Mouse (Mus musculus): ENCODE data around the gene Msi2. TPM values are rescaled to one million over a fixed set of nuclear protein-coding genes. Genes with fewer than 3 reads are reported as not detected.

Msi2 gene
- total RNA-seq, 1 experiment from 2014 or later: 97.9 TPM

DNA sequence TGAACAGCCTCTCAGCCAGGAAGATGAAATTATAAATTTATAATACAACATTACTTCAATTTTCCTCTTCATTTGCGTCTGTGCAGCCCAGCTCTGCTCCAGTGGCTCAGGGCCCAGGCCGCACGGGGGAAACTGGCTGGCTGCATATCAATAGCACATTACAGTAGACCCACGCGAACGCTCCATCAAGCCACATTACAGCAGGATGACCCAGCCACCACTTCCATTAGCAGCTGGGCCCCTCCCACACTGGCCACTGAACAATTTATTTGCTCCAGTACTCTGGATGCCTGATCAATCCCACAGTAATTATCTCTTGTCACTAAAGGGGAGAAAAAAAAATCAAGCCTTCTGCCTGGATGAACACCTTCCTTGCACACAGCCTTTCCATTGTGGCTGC lies 328.8 kb downstream of the Msi2 start:
- no peak for ATAC-seq (ENCODE audit: extremely low read depth, insufficient number of reproducible peaks, low FRiP score, poor library complexity, severe bottlenecking)

DNA sequence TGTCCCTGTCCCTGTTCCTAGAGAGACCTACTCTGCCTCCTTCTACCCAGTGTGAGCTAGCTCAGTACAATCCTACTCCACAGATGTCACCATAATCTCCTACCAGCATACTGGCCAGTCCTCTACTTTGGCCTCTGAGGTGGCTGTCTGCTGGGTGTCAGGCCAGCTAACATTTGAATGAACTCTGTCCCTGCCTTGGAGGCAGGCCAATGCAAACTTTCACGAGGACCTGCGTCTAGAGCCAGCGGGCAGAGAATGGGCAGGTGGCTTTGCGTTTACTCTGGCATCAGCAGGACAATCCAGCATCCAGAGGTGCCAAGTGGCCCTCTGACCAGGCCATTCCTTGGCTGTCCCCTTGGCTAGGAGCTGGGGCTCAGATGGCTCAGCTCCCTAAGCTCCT lies 331.4 kb downstream of the Msi2 start:
- ATAC-seq (ENCODE audit: extremely low read depth, insufficient number of reproducible peaks, low FRiP score, poor library complexity, severe bottlenecking): no peak

- ATAC-seq (ENCODE audit: extremely low read depth, insufficient number of reproducible peaks, low FRiP score, poor library complexity, severe bottlenecking): no peak
Observed at GRCm38 (mm10) chr11:88382449-88382848, 335.9 kb downstream of the Msi2 start.

DNA sequence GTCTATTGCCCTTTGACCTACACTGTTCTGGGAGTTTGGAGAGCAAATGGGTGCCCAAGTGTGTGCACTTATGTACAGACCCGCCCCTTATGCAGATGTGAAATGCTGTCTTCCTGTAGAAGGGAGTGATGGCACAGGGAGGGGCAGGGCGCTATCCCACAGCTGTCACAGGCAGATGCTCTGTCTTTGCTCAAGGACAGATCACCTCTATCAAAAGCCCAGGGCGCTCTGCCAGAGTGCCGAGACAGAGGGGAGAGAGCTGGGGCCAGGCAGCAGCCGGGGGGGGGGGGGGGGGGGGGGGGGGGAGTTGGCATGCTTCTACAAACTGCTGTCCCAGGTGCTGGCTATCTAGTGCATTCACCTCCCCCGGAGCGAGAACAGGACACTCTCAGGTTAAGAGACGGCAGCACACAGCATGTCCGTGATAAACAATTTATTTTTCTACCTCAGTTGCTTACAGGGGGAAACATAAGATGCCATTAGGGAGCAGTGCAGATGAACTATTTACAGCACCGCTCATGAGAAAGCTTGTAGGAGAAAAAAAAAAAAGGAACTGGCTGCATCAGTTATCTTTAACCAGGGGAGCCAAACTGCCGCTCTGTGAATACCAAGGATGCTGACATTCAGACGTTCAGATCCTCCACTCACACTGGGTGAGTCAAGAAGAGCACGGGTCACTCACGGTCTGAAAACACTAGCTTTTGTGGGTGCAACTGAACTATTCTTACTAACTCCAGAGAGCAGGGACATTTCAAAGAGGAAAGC lies 337.0 kb downstream of the Msi2 start:
- no peak for ATAC-seq (ENCODE audit: extremely low read depth, insufficient number of reproducible peaks, low FRiP score, poor library complexity, severe bottlenecking)

DNA sequence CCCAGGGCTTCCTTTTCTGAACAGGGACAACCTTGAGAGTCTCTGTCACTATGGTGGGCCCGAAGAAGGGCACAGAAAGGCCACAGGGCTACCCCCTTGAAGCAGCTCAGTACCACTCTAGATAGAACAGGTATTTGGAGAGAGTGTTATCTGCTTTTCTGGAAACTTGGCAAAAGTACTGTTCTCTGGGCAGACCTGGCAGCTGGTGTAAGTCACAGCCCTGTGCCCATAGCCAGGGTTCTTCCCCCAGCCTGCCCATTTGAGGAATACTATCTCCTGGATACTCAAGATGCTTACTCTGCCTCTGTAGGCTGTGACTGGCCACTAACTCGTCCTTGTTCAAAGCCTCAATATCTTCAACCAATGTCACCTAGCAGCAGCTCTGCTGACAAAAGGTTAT lies 338.7 kb downstream of the Msi2 start:
- ATAC-seq (ENCODE audit: extremely low read depth, insufficient number of reproducible peaks, low FRiP score, poor library complexity, severe bottlenecking): no peak

GRCm38 (mm10) chr11:88378686-88379339 lies 339.5 kb downstream of the Msi2 start:
- ATAC-seq (ENCODE audit: extremely low read depth, insufficient number of reproducible peaks, low FRiP score, poor library complexity, severe bottlenecking): no peak

DNA sequence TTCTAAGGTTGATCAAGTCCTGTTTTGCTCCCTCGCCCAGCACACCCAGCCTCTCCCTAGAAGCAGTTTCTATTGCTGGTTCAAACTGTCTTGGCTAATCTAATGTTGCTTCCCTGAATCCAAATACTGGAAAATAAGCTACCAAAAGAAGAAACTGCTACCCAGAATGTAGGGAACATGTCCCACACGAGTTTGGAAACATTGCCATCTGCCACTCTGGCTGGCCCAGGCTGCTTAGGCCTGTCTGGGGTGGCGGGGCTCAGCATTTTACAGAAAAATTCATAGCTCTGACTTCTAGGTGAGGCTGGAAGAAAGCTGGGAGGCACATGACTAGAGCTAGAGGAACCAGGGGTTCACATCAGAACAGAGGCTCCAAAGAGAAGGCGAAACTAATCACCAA lies 345.7 kb downstream of the Msi2 start:
- no peak for ATAC-seq (ENCODE audit: extremely low read depth, insufficient number of reproducible peaks, low FRiP score, poor library complexity, severe bottlenecking)

GRCm38 (mm10) chr11:88369898-88370297 lies 348.4 kb downstream of the Msi2 start:
- no peak for ATAC-seq (ENCODE audit: extremely low read depth, insufficient number of reproducible peaks, low FRiP score, poor library complexity, severe bottlenecking)

GRCm38 (mm10) chr11:88367501-88367900 lies 350.8 kb downstream of the Msi2 start:
- no peak for ATAC-seq (ENCODE audit: extremely low read depth, insufficient number of reproducible peaks, low FRiP score, poor library complexity, severe bottlenecking)

- no peak for ATAC-seq (ENCODE audit: extremely low read depth, insufficient number of reproducible peaks, low FRiP score, poor library complexity, severe bottlenecking)
Observed at GRCm38 (mm10) chr11:88365914-88366540, 352.3 kb downstream of the Msi2 start.

GRCm38 (mm10) chr11:88364231-88364630 lies 354.1 kb downstream of the Msi2 start:
- ATAC-seq (ENCODE audit: extremely low read depth, insufficient number of reproducible peaks, low FRiP score, poor library complexity, severe bottlenecking): no peak

- ATAC-seq (ENCODE audit: extremely low read depth, insufficient number of reproducible peaks, low FRiP score, poor library complexity, severe bottlenecking): no peak
Observed at GRCm38 (mm10) chr11:88363481-88363880, 354.8 kb downstream of the Msi2 start.

GRCm38 (mm10) chr11:88359736-88360135 lies 358.6 kb downstream of the Msi2 start:
- ATAC-seq (ENCODE audit: extremely low read depth, insufficient number of reproducible peaks, low FRiP score, poor library complexity, severe bottlenecking): no peak

DNA sequence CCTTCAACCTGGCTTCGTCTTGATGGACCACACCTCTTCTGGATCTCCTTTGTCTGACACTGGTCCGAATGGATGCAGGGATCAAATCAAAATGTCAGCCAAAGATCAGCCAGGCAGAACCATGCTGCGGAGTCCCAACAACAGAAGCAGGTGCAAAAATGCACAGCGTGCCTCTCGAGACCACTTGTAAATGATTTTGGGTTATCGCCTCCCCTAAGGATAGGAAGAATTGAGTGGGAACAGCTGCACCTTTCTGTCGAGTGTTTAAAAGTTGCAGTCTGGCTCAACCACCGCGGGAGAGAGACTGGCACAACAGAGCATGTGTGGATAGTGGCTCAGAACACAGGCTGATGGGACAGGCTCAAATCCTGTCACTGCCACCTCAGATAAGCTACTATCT lies 361.0 kb downstream of the Msi2 start:
- no peak for ATAC-seq (ENCODE audit: extremely low read depth, insufficient number of reproducible peaks, low FRiP score, poor library complexity, severe bottlenecking)

DNA sequence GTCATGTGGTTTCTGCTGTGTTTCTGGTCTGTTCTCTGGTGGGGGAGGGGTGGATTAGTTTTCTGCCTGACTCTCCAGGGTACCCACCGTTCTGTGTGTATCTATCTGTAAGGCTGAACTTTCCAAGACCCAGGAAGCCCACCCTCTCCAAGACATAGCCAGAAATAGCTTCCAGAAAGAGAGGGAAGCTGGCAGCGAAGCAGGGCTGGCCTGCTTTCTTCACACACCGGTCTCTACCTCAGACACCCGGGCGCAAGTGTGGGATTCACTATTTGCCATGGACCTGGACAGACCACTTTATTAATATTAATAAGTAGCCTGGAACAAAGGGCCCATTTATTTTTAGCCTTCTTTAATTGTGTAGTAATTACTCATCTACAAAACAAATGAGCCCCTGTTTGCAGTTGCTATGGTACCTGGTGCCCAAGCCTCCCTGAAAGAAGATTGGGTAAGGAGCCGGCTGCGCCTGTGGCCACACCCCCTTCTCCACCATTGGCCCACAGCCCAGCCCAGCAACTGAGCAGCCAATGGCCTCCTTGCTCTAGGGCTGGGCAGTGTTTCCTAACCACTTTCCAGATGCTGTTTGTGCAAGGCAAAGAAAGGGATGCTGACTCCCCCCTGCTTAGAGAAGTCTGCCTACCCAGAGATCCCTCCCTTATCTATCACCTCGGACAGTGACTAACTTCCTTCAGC lies 361.6 kb downstream of the Msi2 start:
- ATAC-seq (ENCODE audit: extremely low read depth, insufficient number of reproducible peaks, low FRiP score, poor library complexity, severe bottlenecking): no peak

- no peak for ATAC-seq (ENCODE audit: extremely low read depth, insufficient number of reproducible peaks, low FRiP score, poor library complexity, severe bottlenecking)
Observed at GRCm38 (mm10) chr11:88356016-88356415, 362.3 kb downstream of the Msi2 start.

DNA sequence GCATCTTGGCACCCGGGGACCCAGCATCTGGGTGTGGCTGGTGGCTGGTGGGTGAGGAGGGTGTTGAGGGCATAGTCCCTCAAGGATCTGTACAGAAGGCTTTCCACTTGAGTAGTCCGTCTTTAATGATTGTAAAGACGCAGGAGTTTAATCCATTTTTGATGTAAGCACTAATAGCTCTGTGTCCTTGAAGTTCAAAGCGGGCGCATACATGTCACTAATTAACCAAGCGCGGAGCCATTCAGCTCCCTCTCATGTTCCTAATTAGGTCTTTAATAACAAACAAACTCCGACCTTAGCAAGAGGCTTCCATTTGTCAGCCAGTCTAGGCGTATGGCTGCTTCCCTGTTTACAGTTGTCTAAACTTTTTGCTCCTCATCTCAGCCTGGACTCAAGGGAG lies 363.5 kb downstream of the Msi2 start:
- ATAC-seq (ENCODE audit: extremely low read depth, insufficient number of reproducible peaks, low FRiP score, poor library complexity, severe bottlenecking): no peak

DNA sequence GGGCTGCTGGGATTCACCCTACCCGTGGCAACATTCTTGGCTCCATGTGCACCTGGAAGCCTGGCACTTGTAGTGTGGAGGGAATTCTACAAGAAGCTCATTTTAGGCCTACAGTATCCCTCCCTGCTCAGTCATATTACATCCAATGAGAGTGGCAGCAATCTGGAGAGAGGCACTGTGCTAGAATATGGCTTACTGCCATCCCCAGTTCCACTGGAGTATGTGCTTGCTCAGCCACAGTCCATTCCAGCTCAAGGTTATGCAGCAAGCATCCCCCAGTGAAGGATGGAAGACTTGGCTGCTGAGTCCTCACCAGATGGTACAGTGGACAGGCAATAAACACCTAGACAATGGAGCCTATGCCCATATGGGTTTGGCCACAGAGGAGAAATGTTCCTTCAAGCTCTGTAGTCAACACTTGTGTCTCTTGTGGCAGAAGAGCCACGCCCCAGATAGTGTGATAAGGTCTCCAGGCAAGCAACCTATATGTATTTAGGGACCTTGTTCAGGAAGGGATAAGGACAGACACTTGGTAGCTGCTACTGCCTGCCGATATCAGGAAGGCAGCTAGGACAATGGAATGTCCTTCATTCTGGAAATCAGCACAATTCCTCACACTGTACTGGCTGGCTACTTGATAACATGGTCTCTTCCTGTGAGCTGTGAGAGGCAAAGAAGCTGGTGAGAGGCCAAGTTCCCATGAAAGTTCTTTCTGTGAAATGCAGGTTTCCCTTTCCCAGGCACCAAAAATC lies 366.4 kb downstream of the Msi2 start:
- no peak for ATAC-seq (ENCODE audit: extremely low read depth, insufficient number of reproducible peaks, low FRiP score, poor library complexity, severe bottlenecking)

GRCm38 (mm10) chr11:88348690-88349089 lies 369.6 kb downstream of the Msi2 start:
- no peak for ATAC-seq (ENCODE audit: extremely low read depth, insufficient number of reproducible peaks, low FRiP score, poor library complexity, severe bottlenecking)

Data from neutrophil, adult 5-6 weeks (primary cell).